Mouse (Mus musculus) embryonic fibroblast, embryonic 13.5 days (primary cell): Measurements from ENCODE around the gene Bap1.

ENCODE experiments used
- CTCF ChIP-seq: IDR thresholded peaks from 2 replicates; pipeline ENCODE4 v1.5.1; 2011; ENCODE audit warnings: mild to moderate bottlenecking, control low read depth, low read length, moderate library complexity, borderline replicate concordance; ENCODE audit not compliant: insufficient read depth
- POLR2A ChIP-seq: IDR thresholded peaks from 2 replicates; pipeline ENCODE4 v1.6.1; 2011; ENCODE audit warnings: low read depth, mild to moderate bottlenecking, control low read depth, low read length, moderate library complexity

GRCm38 (mm10) chr14:31233996-31234591, 17.2 kb upstream of the Bap1 start:
- TF ChIP-seq CTCF (peak; percentile 9; the same call in 1 of the 2 replicates), POLR2A (no peak)
